Mouse (Mus musculus): ENCODE results near the gene Atp8a1. TPM values are rescaled to one million over a fixed set of nuclear protein-coding genes. Genes with fewer than 3 reads are reported as not detected.

Atp8a1 gene
- total RNA-seq, 2 experiments from 2014 or later: 20.1 to 21.2 TPM

DNA sequence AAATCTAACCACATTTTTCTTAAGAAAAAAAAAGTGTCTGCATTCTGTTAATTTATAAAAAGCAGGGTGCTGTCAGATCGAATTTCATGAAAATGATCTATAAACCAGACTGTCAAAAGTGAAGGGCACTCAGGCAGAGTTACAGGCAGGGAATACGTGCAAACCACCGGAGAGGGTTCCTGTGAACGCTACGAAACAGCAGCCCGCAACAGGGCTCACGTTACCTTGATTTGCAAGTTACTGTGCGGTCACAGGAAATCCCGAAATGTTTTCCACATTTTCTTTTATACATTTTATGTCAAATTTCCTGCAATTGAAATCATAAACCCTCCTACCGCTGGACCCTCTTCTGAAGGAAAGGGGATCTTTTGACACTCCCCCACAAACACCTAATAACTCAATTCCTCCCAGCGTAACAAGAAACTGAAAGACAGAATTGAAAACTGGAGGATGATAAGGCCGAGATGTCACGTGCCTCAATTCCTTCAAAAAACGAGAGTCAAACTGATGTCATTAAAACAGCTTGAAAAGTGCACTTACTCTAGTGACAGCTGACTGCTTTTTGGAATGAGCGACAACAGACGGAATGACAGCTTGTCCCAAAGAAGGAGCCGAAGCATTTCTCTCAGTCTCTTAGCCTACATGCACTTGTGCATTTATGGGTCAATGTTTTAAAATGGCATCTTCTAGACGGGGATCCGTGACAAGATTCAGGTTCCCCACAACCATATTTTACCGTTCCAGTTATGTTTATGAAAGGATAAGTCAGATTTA lies 200.3 kb downstream of the Atp8a1 start:
- DNase-seq (ENCODE audit: low spot score): no peak
- intact Hi-C loops (cut with DNase I): no loop called here

DNA sequence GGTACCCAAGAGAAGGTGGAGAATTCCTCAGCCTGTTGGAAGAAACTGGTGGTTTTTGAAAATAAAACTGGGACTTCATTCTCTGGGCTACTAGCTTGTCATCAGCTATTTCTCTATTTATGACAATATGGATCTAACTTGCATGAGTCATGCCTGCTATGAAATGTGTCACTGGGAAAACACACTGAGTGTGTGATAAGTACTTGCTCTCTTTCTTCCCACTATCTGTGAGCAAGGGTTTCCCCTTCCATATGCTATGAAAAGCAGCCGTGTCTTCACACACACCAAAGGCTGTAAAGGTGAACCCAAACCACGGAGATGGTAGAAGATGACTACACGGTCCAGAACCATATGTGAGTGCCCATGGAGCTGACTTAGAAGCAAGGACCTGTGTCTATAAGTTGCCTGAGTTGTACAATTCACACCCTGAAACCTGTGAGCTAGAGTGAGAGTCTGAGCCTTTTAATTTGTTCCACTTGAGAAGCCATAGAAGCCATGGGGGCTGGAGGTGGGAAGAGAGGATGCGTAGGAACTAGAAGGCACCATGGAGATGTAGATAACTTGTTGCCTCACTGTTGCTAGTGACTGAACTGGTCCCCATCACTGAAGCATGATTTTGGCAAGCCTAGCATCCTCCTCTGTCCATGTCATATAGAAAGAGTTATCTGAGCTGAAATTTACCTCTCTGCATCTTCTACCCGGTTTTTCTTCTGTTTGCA lies 203.5 kb downstream of the Atp8a1 start:
- intact Hi-C loops (cut with DNase I): no loop called here
- DNase-seq (ENCODE audit: low spot score): no peak

DNA sequence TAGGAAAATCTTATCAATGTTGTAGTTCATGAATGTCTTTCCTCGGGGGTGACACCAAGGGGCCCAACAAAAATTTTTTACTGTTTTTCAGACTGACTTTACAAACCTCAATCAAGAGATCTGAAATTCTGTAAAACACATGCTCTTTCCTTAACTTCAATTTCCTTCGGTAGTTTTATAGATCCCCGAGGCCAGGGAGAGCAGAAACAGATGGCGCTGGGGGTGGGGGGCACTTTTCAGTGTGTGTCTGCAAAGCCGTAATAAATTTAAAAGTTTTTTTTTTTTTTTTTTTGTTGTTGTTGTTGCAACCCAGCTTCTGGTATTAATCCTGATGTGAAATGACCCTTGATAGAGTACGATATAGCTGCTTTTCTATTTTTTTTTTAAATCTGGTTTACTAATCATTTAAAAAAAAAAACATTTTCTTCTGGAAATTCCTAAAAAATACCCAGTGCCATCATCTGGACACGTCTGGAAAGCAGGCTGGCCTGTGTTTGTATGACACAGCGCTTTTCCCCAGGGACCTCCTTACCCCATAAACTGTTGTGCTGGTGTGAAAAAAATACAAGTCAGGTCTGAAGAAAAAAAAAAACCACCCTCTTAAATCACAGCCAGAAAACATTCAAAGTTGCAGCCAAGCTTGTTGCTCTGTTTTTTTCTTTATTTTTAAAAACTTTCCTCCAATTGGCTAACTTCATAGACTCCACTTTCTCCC lies 205.7 kb downstream of the Atp8a1 start:
- intact Hi-C loops (cut with DNase I): no loop called here

DNA sequence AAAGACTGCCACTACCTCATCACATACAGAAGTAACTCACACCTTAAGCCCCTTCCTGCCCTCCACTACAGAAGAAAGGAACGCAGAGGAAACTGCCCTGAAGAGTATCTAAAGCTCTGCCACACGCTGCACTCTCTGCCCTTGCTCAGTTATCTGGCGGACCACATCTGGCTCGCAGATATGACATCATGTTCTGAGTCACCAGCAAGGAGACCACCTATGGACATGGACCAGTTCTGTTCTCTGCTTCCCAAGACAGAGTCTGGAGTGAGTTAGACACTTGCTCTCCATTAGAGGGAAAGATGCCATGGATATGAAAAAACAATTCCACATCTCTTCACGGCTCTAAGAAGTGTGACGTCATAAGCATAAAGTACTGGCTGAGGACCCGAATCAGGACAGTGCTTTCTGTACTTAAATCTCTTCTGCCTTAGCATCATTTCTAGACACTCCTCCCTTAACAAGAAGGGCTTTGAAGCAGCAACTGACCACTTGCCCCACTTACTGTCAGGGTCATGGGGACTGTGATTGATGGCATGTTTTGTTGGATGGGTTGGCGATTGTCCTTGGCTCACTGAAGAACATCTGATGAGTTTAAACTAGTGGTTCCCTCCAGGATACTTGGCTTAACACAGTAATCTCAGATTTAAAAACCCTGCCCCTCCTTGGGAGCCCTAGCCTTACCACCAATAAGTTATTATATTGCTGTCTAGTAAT lies 206.5 kb downstream of the Atp8a1 start:
- no peak for DNase-seq (ENCODE audit: low spot score)
- intact Hi-C loops (cut with DNase I): no loop called here

More for the DNA sequence above, 205.7 kb downstream of the Atp8a1 start:
- DNase-seq (ENCODE audit: low spot score): no peak

DNA sequence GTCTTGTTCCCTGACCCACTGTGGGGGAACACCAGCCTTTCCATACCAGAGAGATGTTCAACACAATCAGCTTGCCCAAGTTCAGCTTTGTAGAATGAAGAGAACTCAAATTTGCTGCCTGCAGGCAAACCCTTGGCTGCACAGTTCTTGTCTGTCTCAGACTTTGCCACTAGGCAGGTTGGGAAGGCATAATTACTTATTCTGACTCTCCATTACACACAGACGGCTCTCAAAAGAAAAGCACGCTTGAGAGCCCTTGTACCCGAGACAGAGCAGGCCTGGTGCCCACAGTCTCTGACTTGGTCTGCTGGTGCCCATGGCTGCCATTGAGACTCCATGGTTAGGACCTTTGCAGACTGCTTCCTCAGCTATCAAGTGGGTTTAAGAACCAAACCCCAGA lies 212.9 kb downstream of the Atp8a1 start:
- intact Hi-C loops (cut with DNase I): no loop called here
- DNase-seq (ENCODE audit: low spot score): no peak

DNA sequence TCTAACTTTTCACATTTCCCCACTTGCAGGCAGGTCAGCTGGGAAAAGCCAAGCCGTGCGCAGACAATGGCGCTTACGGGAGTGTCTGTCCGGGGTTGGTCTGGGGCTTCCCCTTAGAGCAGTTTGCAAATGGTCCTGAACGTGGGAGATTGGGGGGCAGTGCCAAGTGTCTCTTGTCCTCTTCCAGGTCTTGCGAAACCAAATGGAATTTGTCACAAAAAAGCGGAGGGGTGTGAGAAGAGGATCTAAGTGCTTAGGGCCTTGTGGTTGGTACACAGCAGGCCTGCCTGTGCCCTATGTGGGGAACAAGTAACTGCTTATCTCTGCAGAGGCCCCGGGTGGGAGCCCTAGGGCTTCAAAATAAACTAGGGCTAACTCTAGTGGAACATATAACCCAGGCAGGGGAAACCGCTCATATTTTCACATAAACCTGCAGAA lies 213.4 kb downstream of the Atp8a1 start:
- no peak for DNase-seq (ENCODE audit: low spot score)
- intact Hi-C loops (cut with DNase I): no loop called here

DNA sequence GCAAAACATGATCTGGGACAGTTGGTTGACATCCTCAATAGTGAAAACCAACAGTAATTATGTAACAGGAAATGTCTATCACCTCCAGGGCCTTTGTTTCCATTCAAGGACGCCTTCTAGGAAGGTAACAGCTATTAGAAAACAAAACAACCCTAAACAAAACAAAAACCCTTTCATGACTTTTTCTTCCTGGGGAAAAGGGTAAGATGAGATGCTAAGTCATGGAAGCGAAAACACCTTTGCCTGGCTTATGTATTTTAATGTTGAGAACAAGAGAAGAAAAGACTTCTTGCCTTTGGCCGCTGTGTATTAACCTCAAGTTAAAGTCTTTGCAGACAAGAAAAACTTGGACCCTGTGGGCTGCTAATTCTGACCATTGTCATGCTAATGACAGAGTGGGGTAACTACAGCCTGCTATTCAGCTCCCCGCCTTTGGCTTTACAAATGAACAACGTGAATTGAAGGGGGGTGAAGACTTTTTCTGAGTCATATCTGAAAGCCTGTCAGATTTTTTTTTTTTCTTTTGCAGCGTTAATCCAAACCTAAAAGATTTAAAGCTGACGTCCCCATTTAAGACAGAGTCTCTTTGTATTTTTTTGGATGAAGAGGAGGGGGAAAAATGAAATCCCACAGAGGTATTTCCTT lies 214.0 kb downstream of the Atp8a1 start:
- intact Hi-C loops (cut with DNase I): no loop called here
- no peak for DNase-seq (ENCODE audit: low spot score)

DNA sequence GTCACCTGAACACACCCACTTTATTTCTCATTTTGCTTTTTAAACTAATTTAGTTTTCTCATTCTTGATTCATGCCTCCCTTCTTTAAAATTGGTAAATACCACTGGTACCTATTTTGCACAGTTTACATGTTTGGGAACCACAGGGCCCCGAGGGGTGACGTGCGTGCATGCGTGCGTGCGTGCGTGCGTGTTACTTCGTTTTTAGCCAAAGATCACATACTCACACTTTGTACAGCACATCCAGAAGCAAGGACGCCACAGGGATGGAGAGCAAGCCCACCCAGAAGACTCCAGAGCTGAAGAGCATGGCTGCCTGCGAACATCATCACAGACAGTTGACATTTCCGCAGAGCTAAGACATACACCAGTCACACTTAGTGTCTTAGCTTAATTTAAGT lies 216.0 kb downstream of the Atp8a1 start:
- DNase-seq (ENCODE audit: low spot score): no peak
- intact Hi-C loops (cut with DNase I): no loop called here

DNA sequence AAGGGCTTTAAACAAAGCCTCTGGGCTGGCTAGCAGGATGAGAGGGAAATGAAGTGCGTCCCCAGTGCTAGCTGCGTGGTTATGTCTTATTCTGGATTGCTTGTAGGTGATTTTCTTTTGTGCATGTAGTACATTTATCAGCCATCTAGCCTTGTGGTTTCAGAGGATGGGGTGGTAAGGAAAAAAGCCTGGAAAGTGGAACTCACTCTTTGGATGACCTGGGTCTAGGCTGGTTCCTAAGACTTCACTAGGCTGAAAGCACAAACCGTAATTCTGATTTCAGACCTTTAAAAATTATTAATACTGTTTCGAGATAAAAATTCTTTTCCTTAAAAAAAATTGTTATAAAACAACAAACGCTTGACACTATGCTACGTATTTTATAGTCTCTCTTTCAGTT lies 217.4 kb downstream of the Atp8a1 start:
- DNase-seq (ENCODE audit: low spot score): no peak
- intact Hi-C loops (cut with DNase I): no loop called here

DNA sequence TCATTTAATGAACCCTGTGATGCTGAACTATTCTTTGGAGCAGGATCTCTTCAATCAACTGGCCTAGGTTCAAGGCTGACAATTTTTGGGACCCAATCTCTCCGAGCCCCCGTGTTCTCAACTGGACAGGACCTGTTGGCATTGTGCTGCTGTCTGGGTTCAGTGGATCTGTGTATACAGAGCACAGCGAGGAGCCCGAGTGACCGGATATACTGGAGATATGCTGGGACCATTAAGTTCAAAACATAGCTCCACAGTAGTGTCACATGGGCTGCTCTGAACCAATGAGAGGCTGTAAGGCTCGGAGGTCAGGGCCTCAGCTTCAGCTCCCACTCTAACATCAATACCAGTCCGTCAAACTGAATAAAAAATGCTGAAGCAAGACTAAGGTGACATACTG lies 217.8 kb downstream of the Atp8a1 start:
- intact Hi-C loops (cut with DNase I): no loop called here
- no peak for DNase-seq (ENCODE audit: low spot score)

DNA sequence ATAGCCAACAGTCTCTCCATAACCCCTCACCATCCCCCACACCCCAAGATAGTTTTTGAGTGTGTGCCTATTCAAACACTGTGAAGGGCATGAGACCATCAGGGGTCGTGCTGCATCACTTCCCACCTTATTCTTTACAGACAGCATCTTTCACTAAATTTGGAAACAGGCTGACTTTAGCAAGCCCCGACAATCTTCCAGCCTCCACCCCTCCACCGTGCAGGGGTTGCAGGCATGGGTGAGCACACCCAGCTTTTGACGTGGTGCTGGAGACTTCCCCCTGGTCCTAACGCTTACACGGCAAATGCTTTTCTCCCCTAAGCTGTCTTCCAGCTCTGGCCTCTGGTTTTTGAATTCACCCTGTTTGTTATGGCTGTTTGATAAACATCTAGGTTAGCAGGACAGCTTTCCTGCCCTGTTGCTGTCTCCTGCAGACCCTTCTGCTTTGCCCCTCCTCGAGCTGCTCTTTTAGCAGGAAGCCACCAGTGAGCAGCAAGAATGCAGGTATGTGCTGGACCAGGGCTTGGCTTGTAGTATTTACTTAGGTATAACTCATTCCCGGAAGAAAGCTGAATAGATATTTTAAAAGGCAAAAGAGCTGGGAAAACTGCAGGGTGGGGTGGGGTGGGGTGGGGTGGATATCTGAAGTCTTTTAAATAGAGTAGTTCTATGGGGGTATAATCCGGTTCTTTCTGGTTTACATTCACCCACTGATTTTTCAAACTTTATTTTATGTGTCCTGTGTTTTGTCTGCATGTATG lies 218.9 kb downstream of the Atp8a1 start:
- DNase-seq (ENCODE audit: low spot score): no peak
- intact Hi-C loops (cut with DNase I): no loop called here

DNA sequence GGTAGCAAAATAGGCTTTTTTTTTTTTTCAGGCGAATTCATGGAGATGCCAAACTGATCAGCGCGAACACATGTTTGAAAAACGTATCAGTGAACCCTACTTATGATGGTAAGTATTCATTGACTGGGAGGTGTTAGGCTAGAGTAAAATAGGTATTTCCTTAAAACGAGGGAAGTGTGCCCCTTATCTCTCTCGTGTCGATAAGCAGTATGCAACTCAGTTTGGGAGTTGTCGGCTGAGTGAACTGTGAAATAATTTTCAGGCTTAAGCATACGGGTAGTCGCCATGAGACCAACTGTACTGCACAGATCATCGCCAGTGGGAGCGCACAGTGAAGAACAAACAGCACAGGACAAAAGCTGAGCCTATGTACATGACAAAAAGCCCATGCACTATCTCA lies 226.0 kb downstream of the Atp8a1 start:
- DNase-seq (ENCODE audit: low spot score): no peak
- intact Hi-C loops (cut with DNase I): no loop called here

DNA sequence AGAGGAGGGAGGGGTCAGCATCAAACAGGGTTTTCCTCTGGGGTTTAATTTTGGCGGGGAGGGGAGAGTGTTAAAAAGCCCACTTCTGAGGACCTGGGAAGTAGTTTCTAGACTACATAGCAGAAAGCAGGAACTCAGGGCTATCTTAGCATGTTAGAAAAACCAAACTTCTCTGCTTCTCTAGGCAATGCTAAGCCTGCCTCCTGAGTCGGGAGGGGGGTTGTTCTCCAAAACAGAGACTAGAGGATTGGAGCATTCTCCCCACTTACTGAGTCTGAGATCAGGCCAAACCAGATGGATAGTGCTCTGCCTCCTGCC lies 237.8 kb downstream of the Atp8a1 start:
- intact Hi-C loops (cut with DNase I): loop anchor here (2.0 kb wide), 1 partner anchor 117 kb away; no protein-coding TSS in a partner anchor
- DNase-seq (ENCODE audit: low spot score): no peak

DNA sequence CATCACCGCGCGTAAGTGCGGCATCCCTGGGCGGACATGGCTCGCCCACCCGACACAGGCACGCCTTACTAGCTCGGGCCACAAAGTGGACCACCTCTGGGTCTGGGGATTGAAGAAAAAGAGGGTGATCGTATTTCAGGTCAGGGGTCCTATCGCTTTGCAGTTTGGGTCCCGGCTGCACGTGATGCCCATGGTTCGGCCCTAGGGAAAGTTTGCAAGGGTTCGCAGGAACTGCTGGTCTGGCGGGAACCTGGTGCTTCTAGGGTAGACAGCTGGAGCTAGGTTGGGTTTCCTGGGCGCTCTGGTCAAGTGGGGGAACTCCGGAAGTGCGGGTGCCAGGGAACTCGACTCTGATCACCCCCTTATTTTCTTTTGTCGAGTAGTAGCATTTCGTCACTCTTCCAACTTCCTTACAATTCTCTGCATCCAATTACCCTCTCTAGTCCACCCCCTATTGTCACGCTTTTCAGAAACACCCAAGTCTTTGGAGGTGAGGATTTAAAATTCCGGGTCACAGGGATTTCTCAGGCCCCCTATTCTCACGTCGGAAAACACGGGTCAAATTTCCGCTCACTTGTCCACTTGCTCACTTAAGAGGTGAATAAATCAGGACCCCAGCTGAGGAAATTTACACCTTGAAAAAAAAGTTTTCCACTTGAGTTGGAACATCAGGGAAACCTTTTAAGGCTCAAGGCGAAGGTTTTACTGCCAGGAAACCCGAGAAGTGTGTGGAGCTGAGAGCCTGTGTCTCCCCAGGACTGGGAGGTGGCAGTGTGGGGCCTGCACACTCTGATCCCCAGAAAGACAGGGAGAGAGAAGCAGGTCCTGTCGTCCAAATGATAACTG lies 238.3 kb downstream of the Atp8a1 start:
- DNase-seq (ENCODE audit: low spot score): no peak
- intact Hi-C loops (cut with DNase I): loop anchor here (2.0 kb wide), 1 partner anchor 118 kb away; no protein-coding TSS in a partner anchor

DNA sequence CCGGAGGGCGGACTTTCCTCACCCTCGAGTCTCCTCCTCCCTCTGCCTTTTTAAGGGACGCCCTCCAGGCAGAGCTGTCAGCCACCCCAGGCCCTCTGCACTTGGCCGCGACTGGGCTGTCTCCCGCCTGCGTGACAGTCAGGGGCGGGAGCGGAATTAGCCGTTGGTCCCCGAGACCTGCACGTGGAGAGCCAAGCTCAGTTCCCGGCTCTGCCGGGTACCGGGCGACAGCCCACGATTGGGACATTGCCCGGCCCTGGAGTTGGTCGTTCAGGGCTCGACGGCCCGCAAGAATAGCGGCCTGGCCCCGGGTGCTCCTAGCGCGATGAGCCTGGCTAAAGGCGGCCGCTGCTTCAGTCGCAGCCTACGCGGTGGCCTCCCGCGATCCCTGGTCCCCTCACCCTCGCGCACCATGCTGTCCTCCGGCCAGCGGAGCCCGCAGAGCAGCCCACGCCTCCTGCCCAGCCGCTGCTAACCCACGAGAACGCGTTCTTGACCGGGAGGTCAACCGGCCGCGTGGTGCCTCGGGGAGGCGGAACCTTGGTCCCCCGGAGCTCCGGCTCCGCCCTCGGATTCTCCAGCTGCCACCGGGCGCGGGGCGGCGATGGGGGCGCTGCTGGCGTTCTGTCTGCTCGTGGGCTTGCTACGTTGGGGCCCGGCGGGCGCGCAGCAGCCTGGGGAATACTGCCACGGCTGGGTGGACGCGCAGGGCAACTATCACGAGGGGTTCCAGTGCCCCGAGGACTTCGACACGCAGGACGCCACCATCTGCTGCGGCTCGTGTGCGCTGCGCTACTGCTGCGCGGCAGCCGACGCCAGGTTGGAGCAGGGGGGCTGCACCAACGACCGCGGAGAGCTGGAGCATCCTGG lies 239.2 kb downstream of the Atp8a1 start, which contains the start of gene Shisa3:
TSS of gene Shisa3 (plus strand) at position 79 of the 870 bp plus-strand sequence.
- intact Hi-C loops (cut with DNase I): loop anchor here (2.0 kb wide), 1 partner anchor 119 kb away; no protein-coding TSS in a partner anchor
- no peak for DNase-seq (ENCODE audit: low spot score)

DNA sequence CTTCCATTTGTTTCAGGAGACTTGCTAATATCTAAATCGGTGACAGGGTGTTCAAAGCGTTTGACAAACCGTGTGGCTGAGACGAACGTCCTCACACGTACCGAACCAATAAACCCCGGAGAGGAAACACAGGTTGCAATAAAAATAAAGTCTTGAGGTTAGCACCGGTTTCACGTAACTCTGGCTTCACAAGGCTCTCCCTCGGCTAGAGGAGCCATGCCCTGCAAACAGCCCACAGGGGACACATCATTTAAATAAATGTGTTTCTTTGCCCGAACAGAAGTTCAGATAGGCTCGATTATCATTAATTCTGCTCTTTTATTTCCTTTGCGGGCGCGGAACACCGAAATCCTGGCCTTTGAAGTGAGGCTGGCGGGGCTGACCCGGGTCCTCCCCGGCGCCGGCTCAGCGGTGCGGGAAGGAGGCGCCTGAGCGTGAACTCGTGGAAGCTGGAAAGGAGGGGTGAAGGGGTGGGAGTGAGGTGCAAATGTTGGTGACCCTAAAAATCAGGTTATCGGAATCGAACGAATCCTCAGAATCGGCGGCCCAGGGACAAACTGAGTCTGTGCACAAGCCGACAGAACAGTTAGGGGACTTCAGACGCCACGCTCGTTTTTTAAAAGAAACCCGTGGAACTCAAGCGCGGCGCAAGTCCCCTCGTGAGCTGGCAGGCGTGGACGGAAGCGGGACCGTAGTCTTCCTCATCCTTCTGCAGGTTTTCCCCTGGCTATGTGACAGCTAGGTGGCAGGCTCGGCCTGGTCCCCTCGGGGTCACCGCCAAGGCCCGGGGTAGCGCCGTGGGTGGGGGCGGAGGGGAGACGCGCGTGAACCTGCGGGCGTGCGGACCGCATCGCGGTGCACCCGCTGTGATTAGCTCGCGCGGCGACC lies 240.1 kb downstream of the Atp8a1 start:
- intact Hi-C loops (cut with DNase I): no loop called here
- no peak for DNase-seq (ENCODE audit: low spot score)
